Mouse (Mus musculus): ENCODE measurements around the gene Orm2.

Gene Orm2

GRCm38 (mm10) chr4:63382676-63383369 lies 20.6 kb downstream of the Orm2 start:
- no peak for DNase-seq

GRCm38 (mm10) chr4:63383474-63383873 lies 21.2 kb downstream of the Orm2 start:
- DNase-seq = no peak

GRCm38 (mm10) chr4:63384262-63384661 lies 22.0 kb downstream of the Orm2 start:
- DNase-seq = no peak

GRCm38 (mm10) chr4:63385253-63385652 lies 23.0 kb downstream of the Orm2 start:
- DNase-seq = no peak

- DNase-seq = no peak
These were observed 23.5 kb downstream of the Orm2 start for GRCm38 (mm10) chr4:63385784-63386183.

- DNase-seq = no peak
These were observed 25.8 kb downstream of the Orm2 start for GRCm38 (mm10) chr4:63388029-63388428.

- no peak for DNase-seq
These were observed 27.1 kb downstream of the Orm2 start for GRCm38 (mm10) chr4:63389121-63389886.

GRCm38 (mm10) chr4:63389887-63390528 lies 27.8 kb downstream of the Orm2 start:
- DNase-seq = no peak

GRCm38 (mm10) chr4:63391322-63391721 lies 29.1 kb downstream of the Orm2 start:
- no peak for DNase-seq

- DNase-seq = no peak
These were observed 35.8 kb downstream of the Orm2 start for GRCm38 (mm10) chr4:63397981-63398537.

GRCm38 (mm10) chr4:63398854-63399609 lies 36.8 kb downstream of the Orm2 start:
- no peak for DNase-seq

- no peak for DNase-seq
These were observed 37.5 kb downstream of the Orm2 start for GRCm38 (mm10) chr4:63399691-63400270.

- no peak for DNase-seq
These were observed 38.5 kb downstream of the Orm2 start for GRCm38 (mm10) chr4:63400541-63401306.

- DNase-seq = no peak
These were observed 39.4 kb downstream of the Orm2 start for GRCm38 (mm10) chr4:63401620-63402019.

- no peak for DNase-seq
These were observed 39.8 kb downstream of the Orm2 start for GRCm38 (mm10) chr4:63402056-63402455.

GRCm38 (mm10) chr4:63402558-63402957 lies 40.3 kb downstream of the Orm2 start:
- no peak for DNase-seq

GRCm38 (mm10) chr4:63403040-63403959 lies 41.1 kb downstream of the Orm2 start, which contains the start of gene Akna:
Akna (minus strand) TSS chr4:63403354.
- DNase-seq = peak; percentile 78

GRCm38 (mm10) chr4:63404205-63404604 lies 42.0 kb downstream of the Orm2 start:
- DNase-seq = no peak

- no peak for DNase-seq
These were observed 42.8 kb downstream of the Orm2 start for GRCm38 (mm10) chr4:63405051-63405450.

GRCm38 (mm10) chr4:63405683-63406082 lies 43.4 kb downstream of the Orm2 start:
- DNase-seq = no peak
